Mouse (Mus musculus) MN1 (cell line): Measurements from ENCODE around the gene Sik3.
"Not testable (repeated sequence)": the region's sequence is repeated elsewhere in the genome, so short reads cannot be mapped to it uniquely, and the experiment has no call there.

Source experiments
- DNase-seq: peaks from one replicate; pipeline ENCODE4 v3.0.0-alpha.2; 2016; ENCODE audit warnings: low spot score

Gene Sik3

DNA sequence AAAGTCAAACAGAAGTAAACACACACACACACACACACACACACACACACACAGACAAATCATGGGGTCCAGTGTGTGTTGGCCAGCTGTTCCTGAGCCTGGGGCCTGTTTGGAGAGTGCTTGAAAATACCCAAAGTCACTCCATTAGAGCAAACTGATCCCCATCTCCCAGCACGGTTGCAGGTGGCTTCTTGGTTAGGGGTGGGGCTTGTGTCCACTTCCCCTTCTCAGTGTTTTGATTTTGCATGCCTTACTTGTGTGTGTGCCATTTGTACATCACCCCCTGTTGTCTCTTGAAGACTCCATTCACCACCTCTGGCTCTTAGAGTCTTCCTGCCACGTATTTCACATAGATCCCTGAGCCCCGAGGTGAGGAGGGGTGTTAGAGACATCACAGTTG lies 45.4 kb downstream of the Sik3 start:
- DNase-seq = no peak

DNA sequence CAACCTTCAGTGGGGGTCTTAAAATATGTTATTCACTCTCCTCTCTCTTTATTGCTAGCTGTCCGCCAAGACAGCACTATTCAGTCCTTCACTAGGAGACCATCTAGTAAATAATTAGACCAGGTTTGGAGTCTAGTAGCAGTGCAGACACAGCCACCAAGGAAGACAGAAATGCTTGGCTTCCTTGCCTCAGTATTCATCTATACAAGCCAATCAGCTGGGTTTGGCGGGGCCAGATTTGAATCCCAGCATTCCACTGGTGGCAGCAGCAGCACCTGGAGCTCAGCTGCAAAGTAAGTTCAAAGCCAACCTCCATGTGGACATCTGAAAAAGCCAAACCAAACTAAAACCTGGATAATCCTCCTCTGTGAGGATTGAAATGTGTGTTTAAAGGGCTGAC lies 47.6 kb downstream of the Sik3 start:
- DNase-seq = no peak

DNA sequence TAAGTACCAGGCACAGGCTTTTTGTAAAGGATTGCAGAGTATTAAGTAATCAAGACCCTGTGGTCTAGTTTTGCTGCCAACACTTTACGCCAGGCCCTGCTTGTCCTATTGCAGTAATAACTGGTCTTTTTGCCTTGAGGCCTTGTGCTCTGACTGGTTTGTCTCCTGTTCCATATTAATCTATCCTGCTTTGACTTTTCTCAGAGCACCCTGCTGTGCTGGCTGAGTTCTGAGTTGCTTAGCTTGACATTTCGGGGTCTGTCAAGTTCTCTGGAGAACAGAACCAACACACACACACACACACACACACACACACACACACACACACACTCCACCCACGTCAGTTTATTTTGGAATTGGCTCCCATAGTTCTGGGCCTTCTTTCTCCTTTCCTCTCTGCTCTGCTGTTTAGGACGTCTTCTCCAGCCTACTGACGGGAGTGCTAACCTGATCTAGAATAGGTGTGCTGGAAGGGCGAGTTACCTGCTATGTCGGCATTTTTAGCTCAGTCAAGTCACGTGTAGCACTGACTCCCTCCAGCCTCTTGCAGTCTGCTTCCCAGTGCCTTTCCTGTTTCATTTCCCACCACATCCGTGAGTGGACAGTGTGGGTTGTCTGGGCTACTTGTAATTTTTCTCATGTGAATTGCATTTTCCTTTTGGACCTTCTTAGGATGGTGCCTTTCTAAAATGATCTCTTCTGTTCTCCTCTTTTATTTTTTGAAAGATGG lies 49.2 kb downstream of the Sik3 start:
- no peak for DNase-seq

DNA sequence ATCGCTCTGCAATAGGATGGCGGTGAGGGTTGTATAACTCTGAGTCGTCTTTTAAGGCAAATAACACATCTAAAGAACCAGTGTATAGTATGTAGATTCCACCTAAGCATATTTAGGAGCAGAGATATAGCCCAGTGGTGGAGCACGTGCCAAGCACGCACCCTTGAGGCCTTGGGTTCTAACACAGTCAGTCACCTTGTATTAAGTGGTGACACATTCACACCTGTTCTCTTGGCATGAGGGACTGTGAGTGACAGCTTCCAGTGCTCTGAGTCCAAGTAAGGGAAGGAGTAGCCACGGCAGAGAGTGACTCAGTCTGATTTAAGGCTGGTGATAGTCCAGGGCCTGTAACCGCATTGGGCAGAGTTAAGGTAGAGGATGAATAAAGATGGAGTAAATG lies 51.7 kb downstream of the Sik3 start:
- DNase-seq = no peak

DNA sequence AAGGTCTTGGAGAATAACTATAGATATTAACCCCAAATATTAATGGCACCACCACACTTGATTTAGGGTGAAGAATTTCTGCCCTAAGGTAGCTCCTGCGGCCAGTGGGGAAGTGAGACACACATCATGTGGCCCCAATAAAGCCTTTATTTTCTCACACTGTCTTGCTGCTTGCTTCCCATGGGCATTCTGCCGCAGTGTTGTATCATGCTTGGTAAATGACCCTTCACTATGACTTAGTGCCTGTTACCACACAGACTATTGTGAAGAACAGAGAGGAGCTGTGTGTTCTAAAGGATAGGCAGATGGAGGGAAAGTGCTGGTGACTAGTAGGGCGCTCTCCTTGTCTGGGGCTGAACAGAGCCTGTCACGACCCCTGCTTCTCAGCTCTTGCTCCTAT lies 54.1 kb downstream of the Sik3 start:
- no peak for DNase-seq

DNA sequence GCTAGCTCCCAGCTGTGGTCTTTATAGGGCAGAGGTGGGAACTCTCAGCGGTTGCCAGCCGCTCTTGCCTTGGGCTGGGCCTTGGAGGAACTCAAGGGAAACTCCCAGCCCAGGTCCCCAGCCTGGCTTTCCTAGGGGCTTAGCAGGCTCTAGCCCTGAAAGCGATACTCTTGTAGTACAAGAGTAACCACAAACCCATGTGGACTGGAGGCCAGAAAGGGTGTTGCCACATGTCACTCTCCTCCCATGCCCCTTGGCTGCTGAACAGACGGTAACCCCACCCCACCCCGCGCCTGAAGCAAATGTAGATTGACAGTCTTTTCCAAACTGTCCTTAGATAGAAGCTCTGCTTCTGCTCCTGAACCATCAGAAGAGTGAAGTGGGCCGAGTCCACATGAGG lies 55.1 kb downstream of the Sik3 start:
- DNase-seq = no peak

DNA sequence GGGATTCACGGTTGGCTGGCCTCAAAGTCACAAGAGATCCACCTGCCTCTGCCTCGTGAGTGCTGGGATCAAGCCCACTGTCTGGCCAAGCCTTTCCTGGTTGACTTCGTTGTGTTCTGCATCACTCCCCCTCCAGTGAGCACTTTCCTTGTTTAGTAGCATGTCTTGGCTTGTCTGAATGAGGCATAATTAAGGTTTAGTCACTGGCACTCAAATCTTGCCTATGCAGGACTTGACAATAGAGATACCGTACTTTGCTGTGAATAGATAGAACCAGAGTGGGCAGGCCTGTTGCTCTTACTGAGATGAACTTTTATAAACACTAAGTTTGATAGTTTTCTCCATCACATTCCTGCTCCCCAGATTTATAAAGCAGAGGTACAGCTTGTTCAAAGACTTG lies 56.4 kb downstream of the Sik3 start:
- DNase-seq = no peak

DNA sequence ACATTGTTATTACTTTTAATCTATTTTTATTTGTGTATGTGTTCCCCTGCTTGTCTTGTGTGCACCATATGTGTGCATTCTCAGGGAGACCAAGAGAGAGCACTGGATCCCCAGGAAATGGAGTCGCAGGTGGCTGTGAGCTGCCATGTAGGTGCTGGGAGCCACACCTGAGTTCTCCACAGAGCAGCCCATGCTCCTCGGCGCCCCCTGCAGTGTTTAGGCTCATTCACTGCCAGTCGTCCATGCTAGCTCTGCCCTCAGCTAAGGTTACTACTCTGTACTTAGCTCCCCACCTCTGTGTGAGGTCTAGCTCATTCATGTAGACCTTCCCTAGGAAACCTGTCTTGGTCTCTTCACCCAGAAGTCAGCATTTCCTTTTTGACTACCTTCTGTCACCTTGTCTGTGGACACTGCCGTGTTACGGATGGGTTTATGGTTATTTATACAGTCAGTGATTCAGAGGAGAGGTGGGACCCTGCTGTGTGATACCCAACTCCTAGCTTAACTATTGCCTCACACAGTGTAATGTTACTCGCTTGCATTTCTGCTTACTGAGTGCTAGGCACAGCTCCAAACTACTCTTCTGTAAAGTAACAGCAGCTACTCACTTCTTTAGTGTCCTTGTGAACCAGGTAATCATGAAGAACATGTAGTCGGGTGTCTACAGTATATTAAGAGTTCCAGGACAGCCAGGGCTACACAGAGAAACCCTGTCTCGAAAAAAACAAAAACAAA lies 59.6 kb downstream of the Sik3 start:
- DNase-seq = no peak

DNA sequence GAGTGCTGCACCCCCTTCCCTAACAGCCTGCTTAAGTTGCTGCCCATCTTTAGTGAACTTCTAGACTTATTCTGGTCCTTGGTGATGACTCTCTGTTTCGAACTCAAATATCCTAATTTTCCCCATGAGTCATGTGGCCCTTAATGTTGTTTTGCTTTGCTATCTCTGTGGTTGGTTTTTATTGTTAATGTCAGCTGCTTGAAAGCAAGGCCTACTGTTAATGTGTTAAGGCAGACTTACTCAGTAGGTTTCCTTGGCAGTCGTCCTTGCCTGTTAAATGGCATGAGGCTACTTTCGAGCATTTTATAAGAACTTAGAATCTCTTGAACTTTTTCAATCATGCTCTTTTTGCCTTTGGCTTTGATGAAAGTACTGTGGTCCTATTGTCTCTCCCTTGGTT lies 60.8 kb downstream of the Sik3 start:
- peak; percentile 13 for DNase-seq

DNA sequence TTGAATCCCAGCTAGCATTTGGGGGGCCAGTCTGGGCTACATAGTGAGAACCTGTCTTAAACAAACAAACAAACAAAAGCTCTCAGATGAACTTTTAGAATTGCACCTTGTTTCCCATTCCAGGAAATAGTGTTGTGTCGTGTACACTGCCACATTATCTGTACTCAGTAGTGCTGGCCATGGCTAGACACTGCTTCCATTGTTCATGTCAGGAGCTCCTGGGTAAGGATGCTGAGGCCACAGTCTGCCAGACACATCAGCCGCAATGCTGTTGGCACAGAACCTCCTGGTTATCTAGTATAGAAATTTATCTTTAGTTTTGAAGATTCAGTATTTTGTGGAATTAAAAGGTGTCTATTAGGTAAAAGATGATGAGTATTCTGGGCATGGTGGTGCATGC lies 63.0 kb downstream of the Sik3 start:
- DNase-seq = no peak

DNA sequence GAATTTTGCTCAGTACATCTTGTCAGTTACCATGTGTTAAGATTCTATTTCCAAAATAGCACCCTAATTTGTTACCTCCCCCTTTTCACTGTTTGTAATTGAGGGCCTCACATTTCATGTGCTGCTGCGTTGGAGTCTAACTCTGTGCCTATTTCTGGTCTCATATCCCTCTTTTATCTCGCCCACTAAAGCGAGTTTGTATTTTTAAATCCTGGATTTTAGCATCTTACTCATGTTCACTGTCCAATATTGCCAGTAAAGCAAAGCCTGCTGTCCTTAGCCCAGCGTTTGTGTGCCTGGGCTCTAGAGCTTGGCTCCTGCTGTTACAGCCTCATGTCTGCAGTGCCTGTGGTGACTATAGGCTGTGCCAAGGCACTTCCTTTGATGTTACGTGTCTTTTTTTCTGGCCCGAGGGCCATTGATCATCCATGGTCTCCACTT lies 69.8 kb downstream of the Sik3 start:
- DNase-seq = no peak

DNA sequence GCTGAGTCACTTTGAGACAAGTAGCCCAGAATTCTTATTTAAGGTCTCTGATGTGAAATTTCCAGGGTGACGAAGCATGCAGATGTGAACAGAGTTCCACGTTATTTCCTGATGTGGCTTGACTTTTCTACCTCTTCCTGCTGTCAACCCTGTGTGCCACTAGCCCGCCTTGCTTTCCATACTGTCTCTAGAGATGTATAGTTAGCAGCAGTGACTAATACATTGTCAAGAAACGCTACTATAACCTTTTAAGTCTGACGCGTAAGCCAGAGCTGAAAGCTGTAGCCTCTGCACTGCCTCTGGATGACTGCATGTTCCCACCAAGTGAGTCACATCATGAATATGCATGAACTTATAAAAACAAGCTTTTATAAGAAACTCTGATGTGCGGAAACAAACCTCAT lies 70.9 kb downstream of the Sik3 start:
- DNase-seq = no peak

DNA sequence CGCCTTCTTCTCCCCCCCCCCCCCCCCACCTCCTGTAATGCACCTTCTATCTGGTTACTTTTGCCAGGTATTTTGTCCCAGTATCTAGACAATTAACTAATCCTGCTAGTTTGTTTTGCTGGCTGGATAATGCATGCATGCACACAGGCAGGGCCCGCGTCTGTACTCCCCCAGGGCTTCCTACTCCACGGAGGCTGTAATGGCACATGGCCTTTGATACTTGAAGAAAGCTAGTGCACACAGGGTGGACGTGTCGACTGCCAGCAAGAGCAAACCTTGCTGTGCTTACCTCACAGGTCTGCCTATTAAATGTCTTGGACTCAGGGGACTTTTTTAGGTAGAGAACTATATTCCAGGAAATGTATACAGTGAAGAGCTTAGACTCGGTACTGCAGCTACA lies 73.3 kb downstream of the Sik3 start:
- DNase-seq = no peak

DNA sequence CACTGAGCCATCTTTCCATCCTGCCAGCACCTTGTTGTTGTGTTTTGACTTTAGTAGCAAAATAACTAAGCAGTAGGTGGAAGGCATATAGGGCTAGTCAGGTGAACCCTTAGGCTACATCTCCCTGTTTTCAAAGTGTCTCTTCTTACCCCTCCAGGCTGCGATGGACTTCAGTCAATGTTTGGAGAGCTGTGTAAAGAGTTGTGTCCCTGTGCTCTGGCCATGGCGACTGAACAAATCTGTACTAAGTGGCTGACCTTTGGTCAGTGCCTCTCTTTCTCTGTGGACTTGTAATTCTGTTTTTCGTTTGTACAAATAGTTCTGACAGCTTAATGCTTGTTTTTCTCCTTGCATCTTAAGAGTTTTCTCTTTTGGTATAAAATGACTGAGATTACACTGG lies 74.2 kb downstream of the Sik3 start:
- DNase-seq = no peak

DNA sequence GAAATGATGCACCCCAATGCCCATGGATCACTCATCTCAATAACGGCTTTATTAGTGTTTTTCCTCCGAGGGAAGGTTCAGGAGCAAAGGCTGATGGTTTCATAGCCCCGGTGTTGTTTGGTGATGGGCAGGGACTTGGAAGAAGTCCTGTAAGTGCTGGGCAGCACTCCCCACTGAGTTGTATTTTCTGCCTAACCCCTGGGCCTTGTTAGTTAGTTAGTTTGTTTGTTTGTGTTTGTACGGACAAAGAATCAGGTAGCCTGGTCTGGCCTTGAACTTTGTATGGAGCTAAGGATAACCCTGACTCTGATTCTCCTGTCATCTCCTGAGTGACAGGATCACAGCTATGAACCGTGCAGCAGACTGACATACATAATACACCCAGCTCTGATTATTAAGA lies 74.8 kb downstream of the Sik3 start:
- DNase-seq = no peak

DNA sequence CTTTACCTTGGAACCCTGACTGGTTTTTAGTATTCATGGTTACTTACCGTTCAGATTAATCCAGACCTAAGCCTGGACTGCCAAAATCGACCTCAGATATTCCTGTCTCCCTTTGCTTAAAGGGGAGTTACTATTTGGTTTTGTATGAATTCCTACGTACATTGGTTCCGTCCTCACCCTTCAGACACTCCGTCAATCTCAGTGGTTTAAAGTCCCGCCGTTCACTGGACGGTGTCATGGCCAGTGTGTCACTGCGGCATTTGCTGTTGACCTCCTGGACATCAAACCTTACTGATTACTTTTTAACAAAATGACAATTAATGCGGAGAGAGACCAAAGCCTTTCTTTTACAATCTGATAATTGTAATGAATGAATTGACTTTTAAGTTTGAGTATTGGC lies 76.1 kb downstream of the Sik3 start:
- no peak for DNase-seq

DNA sequence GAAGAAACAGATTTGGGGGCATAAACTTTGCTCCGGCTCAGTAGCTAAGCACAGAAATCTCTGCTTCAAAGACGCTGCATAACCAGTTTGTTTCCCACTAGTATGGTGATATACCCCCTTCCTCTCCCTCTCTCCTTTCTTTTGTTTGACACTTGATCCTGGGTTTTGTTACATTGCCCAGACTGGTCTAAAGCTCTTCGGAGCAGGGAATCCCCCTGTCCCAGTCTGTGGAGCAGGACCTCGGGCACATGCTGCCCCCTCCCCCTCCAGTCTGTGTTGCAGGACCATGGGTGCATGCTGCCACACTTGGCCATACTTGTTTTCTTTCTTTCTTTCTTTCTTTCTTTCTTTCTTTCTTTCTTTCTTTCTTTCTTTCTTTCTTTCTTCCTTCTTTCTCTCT lies 77.4 kb downstream of the Sik3 start:
- no peak for DNase-seq

DNA sequence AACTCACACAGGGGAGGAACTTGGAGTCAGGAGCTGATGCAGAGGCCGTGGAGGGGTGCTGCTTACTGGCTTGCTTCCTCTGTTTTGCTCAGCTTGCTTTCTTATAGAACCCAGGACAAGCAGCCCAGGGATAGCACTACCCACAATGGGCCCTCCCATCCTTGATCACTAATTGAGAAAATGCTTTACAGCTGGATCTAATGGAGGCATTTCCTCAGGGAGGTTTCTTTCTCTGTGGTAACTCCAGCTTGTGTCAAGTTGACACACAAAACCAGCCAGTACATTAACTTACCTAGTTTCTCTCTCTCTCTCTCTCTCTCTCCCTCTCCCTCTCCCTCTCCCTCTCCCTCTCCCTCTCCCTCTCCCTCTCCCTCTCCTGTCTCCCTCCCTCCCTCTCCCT lies 78.5 kb downstream of the Sik3 start:
- DNase-seq = not testable (repeated sequence)

DNA sequence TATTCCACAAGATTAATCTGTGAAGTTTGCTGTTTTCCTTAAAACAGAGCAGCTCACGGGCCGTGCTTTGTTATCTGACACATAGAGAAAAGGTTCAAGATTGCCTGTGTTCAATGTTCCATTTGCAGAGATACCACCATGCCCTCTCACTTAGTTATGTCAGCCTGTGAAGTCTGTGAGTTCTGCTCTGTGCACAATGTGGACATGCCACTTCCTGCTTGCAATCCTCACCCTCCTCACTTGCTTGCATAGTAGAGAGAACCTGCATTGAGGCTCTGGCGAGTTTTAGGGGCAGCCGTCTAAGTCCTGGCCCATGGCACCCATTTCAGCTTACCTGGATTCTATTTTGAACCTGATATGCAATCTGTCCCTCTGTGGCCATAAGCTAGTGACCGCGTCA lies 80.0 kb downstream of the Sik3 start:
- DNase-seq = no peak

DNA sequence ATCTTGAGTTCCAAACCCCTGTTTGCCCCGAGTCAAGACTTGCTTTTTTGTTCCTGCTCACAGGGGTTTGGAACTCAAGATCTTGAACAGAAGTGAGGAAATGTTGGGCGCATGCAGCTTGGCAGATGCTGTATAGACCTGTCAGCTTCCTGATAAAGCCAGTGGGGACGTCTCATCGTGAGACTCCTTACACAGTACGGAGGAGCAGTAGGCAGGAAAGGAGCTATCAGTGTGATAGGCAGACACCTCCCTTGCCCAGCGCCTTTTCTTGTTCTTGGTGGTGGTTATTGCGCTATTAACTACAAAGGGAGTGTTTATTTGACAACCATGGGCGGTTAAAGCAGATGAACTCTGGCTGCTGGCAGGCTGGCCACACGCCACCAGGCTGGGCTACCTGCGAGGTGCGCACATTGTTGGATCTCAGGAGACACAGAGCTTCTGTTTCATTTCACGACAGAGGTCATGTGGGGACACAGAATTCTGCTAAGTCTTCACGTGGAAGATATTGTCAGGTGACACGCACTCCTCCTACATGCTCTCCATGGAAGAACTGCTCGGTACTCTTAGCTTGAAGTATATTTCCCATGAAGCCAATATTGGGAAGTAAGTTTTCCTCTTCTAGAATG lies 85.9 kb downstream of the Sik3 start:
- no peak for DNase-seq

DNA sequence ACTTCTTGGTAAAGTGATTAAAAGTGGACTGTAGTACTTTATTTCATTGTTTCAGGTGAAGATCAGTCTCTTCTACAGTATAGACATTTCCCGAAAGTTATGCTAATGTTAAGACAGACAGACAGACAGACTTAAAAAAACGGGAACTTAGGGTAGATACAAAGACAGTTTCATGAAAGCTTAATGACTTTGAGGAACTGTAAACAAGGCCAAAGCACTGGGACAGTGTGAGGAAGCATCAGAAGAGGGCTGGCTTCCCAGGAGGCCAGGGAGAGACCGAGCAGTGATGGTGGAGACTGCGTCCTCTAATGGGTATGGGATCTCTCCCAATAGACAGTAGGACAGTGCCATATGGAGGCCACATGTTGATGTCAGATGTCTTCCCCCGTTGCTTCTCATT lies 86.5 kb downstream of the Sik3 start:
- DNase-seq = no peak

DNA sequence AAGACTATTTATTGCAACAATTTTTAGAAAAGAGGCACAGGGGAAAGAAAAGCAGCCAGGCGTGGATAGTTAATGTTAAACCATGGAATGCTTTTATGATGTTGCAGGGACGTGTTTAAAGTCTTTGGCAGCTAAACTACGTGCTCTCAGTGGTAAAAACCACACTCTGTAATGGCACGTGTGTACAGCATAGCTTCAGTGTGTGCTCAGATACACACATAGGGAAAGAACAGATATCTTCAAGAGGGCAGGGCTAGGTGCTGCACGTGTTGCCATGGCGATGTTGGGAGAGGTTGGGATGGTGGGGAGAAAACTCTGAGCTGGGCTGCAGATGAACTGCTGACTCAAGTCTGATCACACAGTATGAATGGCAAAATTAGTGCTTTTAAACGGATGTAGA lies 90.5 kb downstream of the Sik3 start:
- DNase-seq = no peak

DNA sequence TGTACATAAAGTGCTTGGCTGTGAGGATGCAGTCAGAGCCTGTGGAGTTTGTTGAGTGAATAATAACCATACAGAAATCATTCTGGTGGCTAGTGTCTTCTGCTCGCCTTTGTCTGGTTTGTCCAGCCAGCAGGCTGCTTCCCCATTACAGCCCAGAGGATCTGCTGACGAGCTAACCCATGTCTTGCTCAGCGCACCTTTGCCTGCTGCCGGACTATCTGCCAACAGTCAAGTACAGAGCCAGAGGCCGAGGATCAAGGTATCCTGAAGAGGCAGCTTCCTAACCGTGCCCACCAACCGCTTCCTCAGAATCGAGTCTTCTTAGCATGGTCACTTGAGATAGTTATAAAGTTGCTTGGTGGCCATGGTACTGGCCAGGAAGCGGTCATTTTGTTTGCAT lies 93.5 kb downstream of the Sik3 start:
- DNase-seq = no peak

DNA sequence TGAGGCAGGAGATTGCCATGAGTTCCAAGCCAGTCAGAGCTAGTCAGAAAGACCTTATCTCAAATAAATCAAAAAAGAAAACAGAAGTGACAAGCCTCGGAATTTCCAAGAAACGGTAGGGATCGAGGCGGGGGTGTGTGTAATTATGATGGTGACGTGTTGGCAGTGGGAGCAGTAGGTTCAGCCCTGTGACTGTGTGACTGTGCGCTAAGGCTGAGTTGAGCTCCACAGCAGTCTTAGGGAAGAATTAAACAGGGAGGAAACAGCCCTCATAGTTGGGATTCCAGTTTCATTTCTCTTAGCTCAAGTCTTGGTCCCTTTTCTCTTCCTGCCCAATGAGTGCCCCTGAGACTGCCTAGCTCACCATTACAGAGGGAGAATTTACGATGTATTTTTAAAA lies 98.0 kb downstream of the Sik3 start:
- no peak for DNase-seq
